Mouse (Mus musculus): Measurements from ENCODE around the gene Nucb1.
A peak's percentile ranks its signal among the peaks of the same experiment; 100 is the strongest.
"Not testable (repeated sequence)": the region's sequence is repeated elsewhere in the genome, so short reads cannot be mapped to it uniquely, and the experiment has no call there.

Gene Nucb1

GRCm38 (mm10) chr7:45524841-45525621 is 14.8 kb upstream of the Nucb1 start:
- peak; percentile 73 to 82 for DNase-seq (ENCODE audit: low spot score in 2 of 2)

GRCm38 (mm10) chr7:45523678-45524170 is 13.5 kb upstream of the Nucb1 start:
- no peak for DNase-seq (ENCODE audit: low spot score in 2 of 2)

GRCm38 (mm10) chr7:45522957-45523676 is 12.9 kb upstream of the Nucb1 start:
- DNase-seq (ENCODE audit: low spot score in 2 of 2) = peak in 1 of 2 experiments; percentile 37

GRCm38 (mm10) chr7:45522194-45522752 is 12.1 kb upstream of the Nucb1 start:
- no peak for DNase-seq (ENCODE audit: low spot score in 2 of 2)

- DNase-seq (ENCODE audit: low spot score in 2 of 2) = peak; percentile 90 to 93
Observed at GRCm38 (mm10) chr7:45521728-45522184, 11.6 kb upstream of the Nucb1 start.

GRCm38 (mm10) chr7:45520605-45521004 is 10.4 kb upstream of the Nucb1 start:
- DNase-seq (ENCODE audit: low spot score in 2 of 2) = no peak

- DNase-seq (ENCODE audit: low spot score in 2 of 2) = no peak
Observed at GRCm38 (mm10) chr7:45519345-45520120, 9.3 kb upstream of the Nucb1 start.

- DNase-seq (ENCODE audit: low spot score in 2 of 2) = no peak
Observed at GRCm38 (mm10) chr7:45518618-45519017, 8.4 kb upstream of the Nucb1 start.

- not testable (repeated sequence) for DNase-seq (ENCODE audit: low spot score in 2 of 2)
Observed at GRCm38 (mm10) chr7:45516846-45517245, 6.6 kb upstream of the Nucb1 start.

- DNase-seq (ENCODE audit: low spot score in 2 of 2) = no peak
Observed at GRCm38 (mm10) chr7:45515436-45515835, 5.2 kb upstream of the Nucb1 start.

GRCm38 (mm10) chr7:45514411-45514810 is 4.2 kb upstream of the Nucb1 start:
- no peak for DNase-seq (ENCODE audit: low spot score in 2 of 2)

- no peak for DNase-seq (ENCODE audit: low spot score in 2 of 2)
Observed at GRCm38 (mm10) chr7:45509181-45509882, 874 bp downstream of the Nucb1 start.

- peak; percentile 56 to 82 for DNase-seq (ENCODE audit: low spot score in 2 of 2)
Observed at GRCm38 (mm10) chr7:45508561-45508960, 1.6 kb downstream of the Nucb1 start.

- DNase-seq (ENCODE audit: low spot score in 2 of 2) = no peak
Observed at GRCm38 (mm10) chr7:45507583-45507982, 2.6 kb downstream of the Nucb1 start.

GRCm38 (mm10) chr7:45498427-45498826 is 11.8 kb downstream of the Nucb1 start:
- DNase-seq (ENCODE audit: low spot score in 2 of 2) = no peak

GRCm38 (mm10) chr7:45494548-45494947 is 15.7 kb downstream of the Nucb1 start:
- DNase-seq (ENCODE audit: low spot score in 2 of 2) = no peak

GRCm38 (mm10) chr7:45492951-45493350 is 17.3 kb downstream of the Nucb1 start:
- no peak for DNase-seq (ENCODE audit: low spot score in 2 of 2)

GRCm38 (mm10) chr7:45492225-45492844 is 17.9 kb downstream of the Nucb1 start:
- no peak for DNase-seq (ENCODE audit: low spot score in 2 of 2)

GRCm38 (mm10) chr7:45491264-45491663 is 18.9 kb downstream of the Nucb1 start:
- DNase-seq (ENCODE audit: low spot score in 2 of 2) = no peak

- no peak for DNase-seq (ENCODE audit: low spot score in 2 of 2)
Observed at GRCm38 (mm10) chr7:45490822-45491221, 19.4 kb downstream of the Nucb1 start.

GRCm38 (mm10) chr7:45489578-45489977 is 20.6 kb downstream of the Nucb1 start:
- no peak for DNase-seq (ENCODE audit: low spot score in 2 of 2)
